Mouse (Mus musculus): Measurements from ENCODE around the gene Mthfsl.
"Not testable (repeated sequence)": the region's sequence is repeated elsewhere in the genome, so short reads cannot be mapped to it uniquely, and the experiment has no call there.

DNA sequence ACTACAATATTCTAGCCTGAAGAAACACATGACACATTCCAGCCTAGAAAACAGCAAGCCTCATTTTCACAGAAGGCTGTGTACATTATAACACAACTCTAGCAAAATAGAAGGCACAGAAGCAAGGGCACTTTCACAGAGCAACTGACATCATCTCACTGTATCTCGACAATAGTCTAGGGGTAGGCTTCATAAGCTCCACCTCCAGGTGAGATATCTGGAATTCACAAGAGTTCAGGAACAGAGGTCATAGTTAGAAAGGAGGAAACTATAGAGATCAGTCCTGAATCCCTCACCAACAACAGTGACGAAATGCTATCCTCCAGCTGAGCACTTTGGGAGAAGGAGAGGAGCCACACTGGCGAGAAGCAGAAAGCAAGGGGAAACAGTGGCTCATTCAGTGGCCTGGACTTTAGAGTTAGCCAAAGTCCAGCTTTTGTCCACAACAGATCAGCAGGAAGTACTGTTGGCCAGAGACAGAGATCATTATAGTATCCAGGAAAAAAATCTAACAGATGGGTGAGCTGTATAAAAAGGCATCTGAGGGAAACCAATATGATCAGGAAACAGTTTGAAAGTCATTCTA lies 7.8 kb downstream of the Mthfsl start:
- TF ChIP-seq CTCF, EP300 (IDR thresholded peaks at IDR 0.05; ENCODE audit: low read depth): not testable (repeated sequence)

Measured in heart, postnatal 0 days (tissue).